20 mouse cellular contexts compared by ENCODE assay signal in the genomic region with DNA sequence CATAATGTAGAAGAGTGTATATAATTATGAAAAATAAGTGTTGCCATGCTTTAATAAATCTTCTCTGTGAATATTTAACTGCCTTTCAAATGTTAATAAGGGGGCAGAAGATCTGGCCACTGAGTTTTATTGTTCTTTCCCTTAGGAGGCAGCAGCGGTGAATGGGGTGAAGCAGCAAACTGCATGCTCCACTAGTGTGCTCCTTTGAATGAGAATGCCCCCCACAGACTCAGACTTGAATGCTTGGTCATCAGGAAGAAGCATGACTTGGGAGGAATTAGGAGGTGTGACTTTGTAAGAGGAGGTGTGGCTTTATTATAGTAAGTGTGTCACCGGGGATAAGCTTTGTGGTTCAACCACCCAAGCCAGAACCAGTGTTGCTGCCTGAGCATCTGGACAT. TPM values are rescaled to one million over a fixed set of nuclear protein-coding genes. Genes with fewer than 3 reads are reported as not detected.
DNase-seq lines count a peak whose midpoint lies in the region; ATAC-seq and TF ChIP-seq lines count a peak whose summit lies in the region.
"Had no signal": no experiment of that assay in that cellular context is flagged by ENCODE, and none has a peak within 500 bp of the region (broad histone marks: within the 10 kb centered on the region; RNA-seq: fewer than 3 reads in every experiment).

No protein-coding gene starts in this region.

- no peak for TF ChIP-seq CTCF in forebrain, postnatal 0 days (IDR thresholded peaks at IDR 0.05; ENCODE audit: low read depth)

- 0 out of 2 replicates have a peak, but pooled peaks cover 4% of the 10 kb centered on the region for H3K4me1 ChIP-seq in forebrain, embryonic 12.5 days
- no peaks in the 10 kb centered on the region for H3K4me1 ChIP-seq in forebrain, postnatal 0 days (ENCODE audit: insufficient read depth)
- H3K4me1 ChIP-seq in hindbrain, embryonic 13.5 days (replicated peaks) = no peaks in the 10 kb centered on the region
- H3K4me1 ChIP-seq: heart, embryonic 15.5 days; limb, embryonic 12.5 days; liver, embryonic 13.5 days; lung, embryonic 15.5 days; stomach, embryonic 15.5 days had no signal

- no peak overlapping the region for H3K4me2 ChIP-seq in forebrain, embryonic 12.5 days
- H3K4me2 ChIP-seq in forebrain, postnatal 0 days (ENCODE audit: low read depth) = no peak overlapping the region
- no peak overlapping the region for H3K4me2 ChIP-seq in hindbrain, embryonic 13.5 days
- H3K4me2 ChIP-seq: heart, embryonic 15.5 days; limb, embryonic 12.5 days; liver, embryonic 13.5 days; lung, embryonic 15.5 days; stomach, embryonic 15.5 days had no signal

- no peak overlapping the region for H3K9ac ChIP-seq in forebrain, embryonic 12.5 days
- no peak overlapping the region for H3K9ac ChIP-seq in forebrain, postnatal 0 days
- no peak overlapping the region for H3K9ac ChIP-seq in hindbrain, embryonic 13.5 days
- H3K9ac ChIP-seq: heart, embryonic 15.5 days; limb, embryonic 12.5 days; liver, embryonic 13.5 days; lung, embryonic 15.5 days; stomach, embryonic 15.5 days had no signal

- no peaks in the 10 kb centered on the region for H3K9me3 ChIP-seq in forebrain, embryonic 12.5 days
- no peaks in the 10 kb centered on the region for H3K9me3 ChIP-seq in forebrain, postnatal 0 days (ENCODE audit: low read length)
- H3K9me3 ChIP-seq in hindbrain, embryonic 13.5 days = no peaks in the 10 kb centered on the region
- H3K9me3 ChIP-seq: heart, embryonic 15.5 days; limb, embryonic 12.5 days; liver, embryonic 13.5 days; lung, embryonic 15.5 days; stomach, embryonic 15.5 days had no signal

- H3K27ac ChIP-seq in forebrain, embryonic 12.5 days = no peak overlapping the region
- H3K27ac ChIP-seq in forebrain, postnatal 0 days (ENCODE audit: low read depth, low read length) = no peak overlapping the region
- H3K27ac ChIP-seq in hindbrain, embryonic 13.5 days = no peak overlapping the region
- H3K27ac ChIP-seq: heart, adult 2 months; heart, embryonic 15.5 days; limb, embryonic 12.5 days; liver, embryonic 13.5 days; lung, embryonic 15.5 days; stomach, embryonic 15.5 days had no signal

- H3K27me3 ChIP-seq in forebrain, embryonic 12.5 days = no peaks in the 10 kb centered on the region
- H3K27me3 ChIP-seq in forebrain, postnatal 0 days (ENCODE audit: insufficient read depth, low read length) = no peaks in the 10 kb centered on the region
- no peaks in the 10 kb centered on the region for H3K27me3 ChIP-seq in hindbrain, embryonic 13.5 days
- H3K27me3 ChIP-seq: heart, embryonic 15.5 days; limb, embryonic 12.5 days; liver, embryonic 13.5 days; lung, embryonic 15.5 days; stomach, embryonic 15.5 days had no signal

- DNase-seq in forebrain, postnatal 0 days = no peak
- DNase-seq in ES-CJ7 (ENCODE audit: low read depth, low spot score) = peak; percentile 4
- DNase-seq in embryo, embryonic 11 days = peak; percentile 23
- DNase-seq in spleen, adult 12 weeks (ENCODE audit: low spot score) = no peak
- DNase-seq in spleen, postnatal 10 days (ENCODE audit: low spot score in 2 of 2) = no peak
- DNase-seq: cerebellum, adult 11-12 months; gastrocnemius, postnatal 14 days; heart, adult 2 months; kidney, adult 9 months; kidney, postnatal 4 days; liver, embryonic 13.5 days; right cerebral cortex, adult 18-20 months; spleen, adult 18-20 months had no signal

- 0 out of 2 replicates have a peak, but pooled peaks have one; percentile 39 for ATAC-seq in forebrain, embryonic 12.5 days (ENCODE audit: low FRiP score)
- no peak for ATAC-seq in forebrain, postnatal 0 days
- peak; percentile 71; the same call in 1 of the 2 replicates for ATAC-seq in hindbrain, embryonic 13.5 days (ENCODE audit: low FRiP score)
- ATAC-seq in cerebellum, adult (ENCODE audit: insufficient number of reproducible peaks, low FRiP score, low TSS enrichment) = no peak

- no peaks in the 10 kb centered on the region for H3K36me3 ChIP-seq in forebrain, embryonic 12.5 days (replicated peaks)
- no peaks in the 10 kb centered on the region for H3K36me3 ChIP-seq in forebrain, postnatal 0 days (ENCODE audit: insufficient read depth)
- no peaks in the 10 kb centered on the region for H3K36me3 ChIP-seq in hindbrain, embryonic 13.5 days
- H3K36me3 ChIP-seq: heart, embryonic 15.5 days; limb, embryonic 12.5 days; liver, embryonic 13.5 days; lung, embryonic 15.5 days; stomach, embryonic 15.5 days had no signal

- 18% methylated on average over 2 of the region's 2 CpGs for WGBS in forebrain, embryonic 12.5 days
- 25% methylated on average over 2 of the region's 2 CpGs for WGBS in forebrain, postnatal 0 days
- 33% methylated on average over 2 of the region's 2 CpGs for WGBS in hindbrain, embryonic 13.5 days

- no peak overlapping the region for H3K4me3 ChIP-seq in forebrain, embryonic 12.5 days (replicated peaks)
- H3K4me3 ChIP-seq in forebrain, postnatal 0 days (ENCODE audit: low read depth, low read length) = no peak overlapping the region
- no peak overlapping the region for H3K4me3 ChIP-seq in hindbrain, embryonic 13.5 days
- H3K4me3 ChIP-seq: heart, adult 2 months; heart, embryonic 15.5 days; limb, embryonic 12.5 days; liver, embryonic 13.5 days; lung, embryonic 15.5 days; stomach, embryonic 15.5 days had no signal

RNA-seq across cellular contexts. Expression of gene Msl3l2, which starts 52.0 kb away (rescaled TPM):
- 10.3 and 10.4 TPM in 2 replicates for polyA plus RNA-seq in forebrain, embryonic 12.5 days (2016; fragmentation: Nextera tagmentation; extraction: Ambion mirVana)
- 17.2 and 18.9 TPM in 2 replicates for total RNA-seq in forebrain, postnatal 0 days (2014; rRNA removed)
- 13.6 and 14.9 TPM in 2 replicates for polyA plus RNA-seq in forebrain, postnatal 0 days (2015; fragmentation: Nextera tagmentation; extraction: Ambion mirVana)
- polyA plus RNA-seq in hindbrain, embryonic 13.5 days (2015; fragmentation: Nextera tagmentation; extraction: Ambion mirVana) = 10.1 and 10.4 TPM in 2 replicates

Comparison
In these comparisons a context has a peak if more than half of its experiments do, and no peak if none do; other contexts are left out.
1. ATAC-seq: peak in forebrain, embryonic 12.5 days (single experiment) and hindbrain, embryonic 13.5 days (single experiment); none in forebrain, postnatal 0 days (single experiment) and cerebellum, adult (single experiment).
2. DNase-seq: peak in ES-CJ7 (single experiment) and embryo, embryonic 11 days (single experiment); none in forebrain, postnatal 0 days (single experiment), spleen, adult 12 weeks (single experiment) and spleen, postnatal 10 days (0 of 2).